Mouse (Mus musculus): ENCODE measurements around the gene Ywhah.

Ywhah gene

DNA sequence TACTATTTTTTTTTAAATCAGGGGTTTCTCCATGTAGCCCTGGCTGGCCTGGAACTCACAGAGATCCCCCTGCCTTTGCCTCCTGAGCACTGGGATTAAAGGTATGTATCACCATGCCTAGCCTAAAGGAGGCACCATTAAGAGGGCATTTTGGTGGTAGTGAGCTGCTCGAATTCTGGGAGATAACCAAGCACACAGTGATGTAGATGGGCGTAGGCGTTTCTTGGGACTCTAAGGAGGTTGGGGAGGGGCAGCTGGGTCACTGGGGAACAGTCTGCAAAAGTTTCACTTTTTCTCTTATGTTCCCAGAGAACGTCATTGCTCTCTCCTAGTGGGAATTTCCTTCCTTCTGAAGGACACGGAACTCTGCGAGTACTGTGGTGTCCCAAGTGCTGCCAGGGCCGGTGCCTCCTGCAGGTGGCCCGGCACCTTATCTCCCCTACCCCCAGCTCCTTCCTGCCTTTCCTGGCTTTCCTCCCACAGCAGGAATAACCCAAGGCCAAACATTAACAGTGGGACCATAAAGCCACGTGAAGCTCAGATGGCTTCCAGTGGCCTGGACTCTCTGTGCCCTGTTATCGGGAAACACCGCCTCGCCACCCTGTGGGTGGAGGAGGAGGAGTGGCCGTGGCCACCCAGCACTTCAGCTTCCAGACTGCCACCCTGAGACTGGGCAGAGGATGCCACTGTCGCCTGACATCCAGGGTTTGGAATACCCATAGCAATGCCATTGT, 34.4 kb downstream of the Ywhah start:
- no peak for DNase-seq

DNA sequence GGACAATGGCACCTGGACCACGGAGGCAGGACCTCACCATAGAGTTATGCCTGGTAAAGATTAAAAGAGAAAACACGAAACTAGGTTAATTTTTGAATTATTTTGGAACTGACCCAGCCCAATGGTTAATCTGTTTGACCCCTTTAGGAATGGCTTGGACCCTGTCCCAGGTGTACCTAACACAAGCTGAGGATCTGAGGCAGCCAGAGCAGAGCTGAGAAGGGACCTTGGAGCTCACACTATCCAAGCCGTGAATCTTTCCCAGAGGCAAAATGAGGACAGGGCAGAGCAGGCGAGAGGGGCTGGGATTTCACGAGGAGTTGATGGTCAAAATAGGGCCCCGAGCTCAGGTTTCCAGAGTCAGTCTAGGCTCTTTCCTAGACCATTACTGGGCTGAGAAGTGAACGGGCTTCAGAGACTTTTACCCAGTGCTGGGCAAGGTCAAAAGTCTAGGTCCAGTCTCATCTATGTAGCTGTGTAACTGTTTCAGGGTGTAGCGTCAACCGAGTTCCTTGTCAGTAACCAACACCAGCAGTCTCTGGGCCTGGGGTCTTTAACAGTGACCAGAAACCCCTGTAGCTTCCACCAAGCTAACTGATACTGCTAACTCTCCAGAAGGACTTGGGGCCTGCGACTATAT, 37.6 kb downstream of the Ywhah start:
- DNase-seq = no peak

DNA sequence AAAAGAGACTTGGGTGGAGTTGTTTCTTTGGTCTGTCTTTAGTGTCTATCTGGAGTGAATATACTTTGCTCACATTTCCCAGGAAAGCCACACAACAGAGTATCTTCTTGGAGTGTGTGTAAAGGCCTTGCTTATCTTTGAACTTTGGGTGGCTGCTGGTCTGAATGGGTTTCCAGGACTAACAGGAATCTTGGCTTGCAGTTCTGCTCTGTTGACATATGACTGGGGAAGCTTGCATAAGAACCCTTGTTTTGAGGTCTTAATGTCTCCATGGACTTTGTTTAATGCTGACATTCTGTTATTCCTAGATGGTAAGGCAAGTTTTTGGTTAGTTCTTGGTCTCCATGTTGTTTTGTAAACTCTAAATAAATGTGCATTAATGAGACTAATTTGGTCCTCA, 51.5 kb downstream of the Ywhah start:
- DNase-seq = no peak

DNA sequence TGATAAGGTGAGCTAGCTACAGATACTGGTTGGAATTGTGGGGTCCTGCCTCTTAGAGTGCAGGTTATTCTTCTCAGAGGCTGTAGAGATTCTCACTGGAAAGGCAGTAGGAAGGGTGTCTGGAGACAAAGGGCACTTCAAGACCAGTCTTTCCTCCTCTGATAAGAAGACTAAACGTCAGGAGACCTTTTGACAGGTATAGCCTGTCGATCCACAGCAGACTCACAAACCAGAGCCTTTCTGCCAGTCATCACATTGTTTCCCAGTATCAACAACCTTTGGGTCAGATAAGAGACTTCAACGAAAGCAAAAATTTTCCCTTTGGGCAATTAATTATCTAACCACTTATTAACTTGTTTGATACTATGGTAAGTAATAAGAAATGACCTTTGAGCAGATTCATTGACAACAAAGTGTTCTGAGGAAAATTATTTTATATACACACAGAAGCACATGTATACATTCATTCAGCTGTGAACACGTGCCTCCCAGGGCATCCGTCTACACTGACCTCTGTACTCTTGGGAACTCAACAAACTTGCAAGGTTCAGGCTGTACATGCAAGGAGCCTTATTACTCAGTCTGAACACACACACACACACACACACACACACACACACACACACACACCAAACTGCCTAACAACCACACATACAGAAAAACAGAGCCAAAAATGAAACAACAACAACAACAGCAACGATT, 58.0 kb downstream of the Ywhah start:
- DNase-seq = no peak
